Mouse (Mus musculus) limb, embryonic 12.5 days (tissue): ENCODE measurements around the gene Fkbp15. TPM values are rescaled to one million over a fixed set of nuclear protein-coding genes. Genes with fewer than 3 reads are reported as not detected.

Source experiments
- ATAC-seq: fragments of 200-750 bp; cut with Nextera tagmentation; 2 replicates; pipeline ENCODE4 v1.8.0; 2017; ENCODE audit warnings: low read depth, moderate TSS enrichment; ENCODE audit not compliant: insufficient number of reproducible peaks, insufficient read depth, low FRiP score, low TSS enrichment
- H3K27ac ChIP-seq: fragments of 300-500 bp; sonication (generic); 2 replicates; pipeline ENCODE4 v1.5.1; 2016; ENCODE audit warnings: mild to moderate bottlenecking, moderate library complexity
- H3K27me3 ChIP-seq: fragments of 300-500 bp; sonication (generic); 2 replicates; pipeline ENCODE4 v1.6.1; 2016; ENCODE audit warnings: mild to moderate bottlenecking, moderate library complexity
- H3K36me3 ChIP-seq: fragments of 300-500 bp; sonication (generic); 2 replicates; pipeline ENCODE4 v1.6.1; 2016; ENCODE audit warnings: mild to moderate bottlenecking, moderate library complexity
- H3K4me1 ChIP-seq: fragments of 300-500 bp; sonication (generic); replicated peaks from 2 replicates; pipeline ENCODE4 v1.6.1; 2016
- H3K4me2 ChIP-seq: fragments of 300-500 bp; sonication (generic); 2 replicates; pipeline ENCODE4 v1.6.1; 2016; ENCODE audit warnings: mild to moderate bottlenecking, moderate library complexity
- H3K4me3 ChIP-seq: fragments of 300-500 bp; sonication (generic); replicated peaks from 2 replicates; pipeline ENCODE4 v1.5.1; 2016; ENCODE audit warnings: mild to moderate bottlenecking
- H3K9ac ChIP-seq: fragments of 300-500 bp; sonication (generic); replicated peaks from 2 replicates; pipeline ENCODE4 v1.6.1; 2016; ENCODE audit warnings: mild to moderate bottlenecking, moderate library complexity
- H3K9me3 ChIP-seq: fragments of 300-500 bp; sonication (generic); 2 replicates; pipeline ENCODE4 v1.6.1; 2016; ENCODE audit warnings: mild to moderate bottlenecking, moderate library complexity
- WGBS: fragments of 180-500 bp; shearing (Covaris S2); methylation state at CpG from one replicate; pipeline ENCODE4 v1.1.7; 2016; 5-methylcytosine and 5-hydroxymethylcytosine counted together
- polyA plus RNA-seq: library from polyadenylated mRNA; unstranded; fragments of >200 nt; fragmentation: Nextera tagmentation; extraction: Ambion mirVana; gene quantifications from 2 replicates; pipeline ENCODE4 v1.2.1, GENCODE M21; 2016

The Fkbp15 gene
- polyA plus RNA-seq, 1 experiment from 2014 or later = 23.2 TPM

GRCm38 (mm10) chr4:62292461-62293180 is 67.7 kb downstream of the Fkbp15 start:
- 53% methylated on average over 8 of the region's 8 CpGs for WGBS
- H3K9me3 ChIP-seq = no peaks in the 10 kb centered on the region
- H3K4me3 ChIP-seq = no peak overlapping the region
- peaks cover 18% of the 10 kb centered on the region for H3K36me3 ChIP-seq
- H3K27me3 ChIP-seq = no peaks in the 10 kb centered on the region
- no peak for ATAC-seq
- 0 out of 2 replicates have a peak, but pooled peaks cover 2% of the 10 kb centered on the region for H3K4me1 ChIP-seq
- H3K27ac ChIP-seq = no peak overlapping the region
- no peak overlapping the region for H3K9ac ChIP-seq
- no peak overlapping the region for H3K4me2 ChIP-seq

- ATAC-seq = no peak
- no peak overlapping the region for H3K4me2 ChIP-seq
- 90% methylated on average over 9 of the region's 9 CpGs for WGBS
These were observed 69.4 kb downstream of the Fkbp15 start for GRCm38 (mm10) chr4:62290816-62291505.

GRCm38 (mm10) chr4:62289226-62289625 is 71.1 kb downstream of the Fkbp15 start:
- Histone ChIP-seq H3K27me3 (no peaks in the 10 kb centered on the region), H3K4me2 (no peak overlapping the region), H3K4me1 (0 out of 2 replicates have a peak, but pooled peaks cover 5% of the 10 kb centered on the region), H3K4me3 (no peak overlapping the region), H3K9ac (no peak overlapping the region), H3K9me3 (no peaks in the 10 kb centered on the region), H3K36me3 (no peaks in the 10 kb centered on the region; the same call in 1 of the 2 replicates), H3K27ac (no peak overlapping the region)
- no peak for ATAC-seq
- WGBS = 93% methylated on average over 7 of the region's 7 CpGs

More at GRCm38 (mm10) chr4:62290816-62291505, 69.4 kb downstream of the Fkbp15 start:
- peaks cover 6% of the 10 kb centered on the region; the same call in 1 of the 2 replicates for H3K36me3 ChIP-seq
- H3K9me3 ChIP-seq = no peaks in the 10 kb centered on the region
- H3K4me1 ChIP-seq = 0 out of 2 replicates have a peak, but pooled peaks cover 5% of the 10 kb centered on the region
- H3K27me3 ChIP-seq = no peaks in the 10 kb centered on the region
- H3K9ac ChIP-seq = no peak overlapping the region
- no peak overlapping the region for H3K4me3 ChIP-seq
- H3K27ac ChIP-seq = no peak overlapping the region

- Histone ChIP-seq H3K4me1 (0 out of 2 replicates have a peak, but pooled peaks cover 5% of the 10 kb centered on the region), H3K27ac (peak overlapping the region; percentile 64; the same call in 1 of the 2 replicates), H3K36me3 (no peaks in the 10 kb centered on the region), H3K4me2 (peak overlapping the region; percentile 86), H3K9ac (peak overlapping the region; percentile 69), H3K9me3 (no peaks in the 10 kb centered on the region), H3K27me3 (no peaks in the 10 kb centered on the region), H3K4me3 (peak overlapping the region; percentile 73)
- no peak for ATAC-seq
- 18% methylated on average over 12 of the region's 12 CpGs for WGBS
These were observed 73.1 kb downstream of the Fkbp15 start for GRCm38 (mm10) chr4:62286992-62287900.

- Histone ChIP-seq H3K9me3 (no peaks in the 10 kb centered on the region), H3K9ac (peak overlapping the region; percentile 69), H3K27ac (peak overlapping the region; percentile 64), H3K36me3 (no peaks in the 10 kb centered on the region), H3K4me1 (0 out of 2 replicates have a peak, but pooled peaks cover 5% of the 10 kb centered on the region), H3K27me3 (no peaks in the 10 kb centered on the region), H3K4me2 (peak overlapping the region; percentile 86), H3K4me3 (peak overlapping the region; percentile 73)
- under 1% methylated on average over 55 of the region's 55 CpGs for WGBS
- peak; percentile 88 for ATAC-seq
These were observed 73.9 kb downstream of the Fkbp15 start for GRCm38 (mm10) chr4:62286257-62286991.

GRCm38 (mm10) chr4:62285576-62285975 is 74.8 kb downstream of the Fkbp15 start:
- H3K9ac ChIP-seq = no peak overlapping the region
- H3K4me1 ChIP-seq = 0 out of 2 replicates have a peak, but pooled peaks cover 5% of the 10 kb centered on the region
- no peak overlapping the region for H3K4me3 ChIP-seq
- WGBS = 80% methylated on average over 8 of the region's 8 CpGs
- no peak for ATAC-seq
- no peaks in the 10 kb centered on the region for H3K9me3 ChIP-seq
- no peak overlapping the region for H3K4me2 ChIP-seq
- H3K36me3 ChIP-seq = no peaks in the 10 kb centered on the region
- H3K27ac ChIP-seq = no peak overlapping the region
- no peaks in the 10 kb centered on the region for H3K27me3 ChIP-seq

GRCm38 (mm10) chr4:62282969-62283368 is 77.4 kb downstream of the Fkbp15 start:
- no peaks in the 10 kb centered on the region for H3K27me3 ChIP-seq
- H3K4me1 ChIP-seq = 0 out of 2 replicates have a peak, but pooled peaks cover 5% of the 10 kb centered on the region
- no peaks in the 10 kb centered on the region for H3K9me3 ChIP-seq
- H3K4me3 ChIP-seq = no peak overlapping the region
- no peak overlapping the region for H3K9ac ChIP-seq
- H3K4me2 ChIP-seq = no peak overlapping the region
- WGBS = 87% methylated on average over 7 of the region's 7 CpGs
- no peak overlapping the region for H3K27ac ChIP-seq
- no peak for ATAC-seq
- H3K36me3 ChIP-seq = no peaks in the 10 kb centered on the region

- no peak overlapping the region for H3K4me3 ChIP-seq
- H3K9ac ChIP-seq = no peak overlapping the region
- 66% methylated on average over 5 of the region's 5 CpGs for WGBS
- no peak for ATAC-seq
- H3K36me3 ChIP-seq = no peaks in the 10 kb centered on the region
- H3K27me3 ChIP-seq = no peaks in the 10 kb centered on the region
- H3K4me2 ChIP-seq = no peak overlapping the region
- H3K9me3 ChIP-seq = no peaks in the 10 kb centered on the region
- no peak overlapping the region for H3K27ac ChIP-seq
- H3K4me1 ChIP-seq = no peaks in the 10 kb centered on the region
These were observed 79.0 kb downstream of the Fkbp15 start for GRCm38 (mm10) chr4:62281319-62281718.

- Histone ChIP-seq H3K4me1 (no peaks in the 10 kb centered on the region), H3K36me3 (no peaks in the 10 kb centered on the region), H3K9me3 (no peaks in the 10 kb centered on the region), H3K27me3 (no peaks in the 10 kb centered on the region), H3K27ac (no peak overlapping the region), H3K4me2 (no peak overlapping the region), H3K4me3 (no peak overlapping the region), H3K9ac (no peak overlapping the region)
- WGBS = 82% methylated on average over 4 of the region's 4 CpGs
- ATAC-seq = no peak
These were observed 82.3 kb downstream of the Fkbp15 start for GRCm38 (mm10) chr4:62278081-62278480.

GRCm38 (mm10) chr4:62277222-62277621 is 83.1 kb downstream of the Fkbp15 start:
- ATAC-seq = no peak

More at GRCm38 (mm10) chr4:62277222-62277621, 83.1 kb downstream of the Fkbp15 start:
- no peaks in the 10 kb centered on the region for H3K36me3 ChIP-seq
- no peaks in the 10 kb centered on the region for H3K9me3 ChIP-seq
- no peak overlapping the region for H3K9ac ChIP-seq
- H3K4me1 ChIP-seq = no peaks in the 10 kb centered on the region
- no peak overlapping the region for H3K27ac ChIP-seq
- H3K4me2 ChIP-seq = no peak overlapping the region
- H3K4me3 ChIP-seq = no peak overlapping the region
- WGBS = 67% methylated on average over 3 of the region's 3 CpGs
- no peaks in the 10 kb centered on the region for H3K27me3 ChIP-seq
